Mouse (Mus musculus) gastrocnemius, postnatal 36 days (tissue): Measurements from ENCODE around the gene St7. TPM values are rescaled to one million over a fixed set of nuclear protein-coding genes. Genes with fewer than 3 reads are reported as not detected.

Experiments used
- DNase-seq, 2 experiments: peaks; one replicate each; pipeline ENCODE4 v3.0.0; 2022
- intact Hi-C: fragments of 180-260 bp; cut with DNase I; formaldehyde crosslinking; loops from one replicate; pipeline ENCODE4 v1.15.1; 2025
- total RNA-seq, 2 experiments: library from RNA; stranded (reverse); gene quantifications; 2 replicates each; pipeline ENCODE4 v1.2.3; 2021

St7 gene
- total RNA-seq, 2 experiments from 2014 or later = 9.6 to 10.6 TPM

DNA sequence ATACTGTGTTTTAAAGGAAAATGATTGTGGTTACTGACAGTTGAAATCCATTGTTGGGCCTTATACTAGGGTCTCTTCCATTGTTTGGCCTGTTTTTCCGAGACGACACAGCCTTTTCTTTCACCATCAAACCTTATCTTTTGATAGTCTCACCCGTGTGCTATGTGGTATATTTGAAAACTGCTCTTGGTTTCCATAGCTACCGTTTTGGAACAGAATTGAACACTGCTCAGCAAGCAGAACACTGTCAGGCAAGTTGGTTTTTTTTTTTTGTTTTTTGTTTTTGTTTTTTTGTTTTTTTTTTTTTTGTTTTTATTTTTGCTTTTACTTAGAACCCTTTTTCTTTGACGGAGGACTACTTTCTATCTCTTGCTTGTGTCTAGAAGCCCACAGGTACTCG lies 58.2 kb downstream of the St7 start:
- intact Hi-C loops = no loop called here
- no peak for DNase-seq

DNA sequence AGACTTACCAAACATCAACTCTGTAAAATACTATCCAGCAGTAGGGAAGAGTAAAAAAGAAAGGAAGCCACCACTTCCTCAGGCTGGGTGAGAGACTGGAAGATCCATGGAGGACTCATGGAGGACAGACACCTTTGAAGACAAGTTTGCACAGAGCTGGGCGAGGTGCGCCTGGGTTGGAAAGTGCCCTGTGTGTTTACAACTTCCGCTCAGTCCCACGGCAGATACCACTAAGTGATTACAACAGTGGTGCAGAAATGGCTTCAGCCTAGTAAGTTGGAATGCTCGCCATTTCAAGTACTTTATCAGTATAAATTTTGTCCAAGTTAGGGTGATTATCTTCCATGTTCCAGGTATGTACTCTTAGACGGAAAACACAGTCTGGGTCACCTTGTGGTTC lies 63.2 kb downstream of the St7 start:
- no peak for DNase-seq
- intact Hi-C loops = loop anchor here (5.0 kb wide), 1 partner anchor 66 kb away; no protein-coding TSS in a partner anchor

DNA sequence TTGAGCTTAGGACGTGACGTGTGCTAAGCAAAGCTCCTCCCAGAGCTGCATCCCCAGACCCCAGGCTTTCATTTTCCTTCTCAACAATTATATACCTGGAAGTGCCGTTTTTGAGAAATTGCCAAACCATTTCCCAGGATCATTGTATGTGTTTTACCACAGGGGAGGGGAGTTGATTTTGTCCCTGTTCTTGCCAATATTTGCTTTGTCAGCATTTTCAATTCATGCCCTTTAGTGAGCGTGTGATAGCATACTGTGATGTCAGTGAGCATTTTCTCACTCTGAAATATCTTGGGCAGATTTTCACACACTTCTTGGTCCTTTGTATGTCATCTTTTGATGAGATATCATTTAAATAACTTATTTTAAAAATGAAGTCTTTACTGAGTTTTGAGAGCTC lies 65.8 kb downstream of the St7 start:
- no peak for DNase-seq
- intact Hi-C loops = loop anchor here (5.0 kb wide), 1 partner anchor 64 kb away; no protein-coding TSS in a partner anchor

DNA sequence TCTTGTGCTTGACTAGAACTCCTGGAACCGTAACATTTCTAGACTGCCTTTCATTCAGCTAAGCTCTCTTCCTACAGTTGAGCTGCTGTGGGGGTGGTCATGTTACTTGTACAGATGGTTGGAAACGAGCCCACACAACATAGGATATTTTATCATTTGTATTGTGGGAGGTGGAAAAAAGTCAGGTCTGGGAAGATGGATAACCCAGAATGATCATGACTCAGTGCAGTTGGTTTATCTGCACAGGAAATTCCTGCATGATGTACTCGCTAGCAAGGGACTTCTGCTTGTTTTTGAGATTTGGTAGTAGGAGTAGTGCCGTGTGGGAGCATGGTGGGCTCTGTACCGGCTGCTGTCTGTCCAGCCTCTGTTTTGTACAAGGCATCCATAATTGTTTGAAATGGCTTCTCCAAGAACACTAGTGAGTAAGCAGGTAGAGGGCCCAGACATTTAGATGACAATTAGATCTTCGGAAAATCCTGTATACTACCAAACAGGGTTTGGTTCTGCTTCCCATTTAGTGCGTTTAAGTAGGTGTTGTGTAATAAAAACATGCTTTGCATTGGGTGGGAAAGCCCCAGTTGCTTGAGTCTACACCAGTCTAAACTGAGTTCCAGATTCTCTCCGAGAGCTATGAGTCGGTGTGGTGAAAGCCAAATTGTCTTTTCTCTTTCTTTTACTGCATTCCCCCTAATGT lies 71.4 kb downstream of the St7 start:
- intact Hi-C loops = no loop called here
- no peak for DNase-seq

DNA sequence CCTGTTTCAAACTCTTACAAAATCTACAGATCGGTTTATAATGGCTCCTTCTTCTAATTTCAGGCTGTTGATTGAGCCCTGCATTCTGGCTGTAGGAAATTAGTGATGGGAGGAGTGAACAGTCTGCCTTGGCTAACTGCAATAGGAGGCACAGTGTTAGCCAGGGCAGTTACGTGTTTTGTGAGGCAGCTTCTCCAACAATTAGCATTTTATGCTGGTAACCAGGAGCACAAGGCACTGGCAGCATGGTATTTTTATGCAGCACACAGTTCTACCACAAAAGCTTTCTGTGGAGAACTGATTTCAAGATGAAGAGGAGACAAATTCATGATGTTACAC lies 71.9 kb downstream of the St7 start:
- intact Hi-C loops = no loop called here
- no peak for DNase-seq

DNA sequence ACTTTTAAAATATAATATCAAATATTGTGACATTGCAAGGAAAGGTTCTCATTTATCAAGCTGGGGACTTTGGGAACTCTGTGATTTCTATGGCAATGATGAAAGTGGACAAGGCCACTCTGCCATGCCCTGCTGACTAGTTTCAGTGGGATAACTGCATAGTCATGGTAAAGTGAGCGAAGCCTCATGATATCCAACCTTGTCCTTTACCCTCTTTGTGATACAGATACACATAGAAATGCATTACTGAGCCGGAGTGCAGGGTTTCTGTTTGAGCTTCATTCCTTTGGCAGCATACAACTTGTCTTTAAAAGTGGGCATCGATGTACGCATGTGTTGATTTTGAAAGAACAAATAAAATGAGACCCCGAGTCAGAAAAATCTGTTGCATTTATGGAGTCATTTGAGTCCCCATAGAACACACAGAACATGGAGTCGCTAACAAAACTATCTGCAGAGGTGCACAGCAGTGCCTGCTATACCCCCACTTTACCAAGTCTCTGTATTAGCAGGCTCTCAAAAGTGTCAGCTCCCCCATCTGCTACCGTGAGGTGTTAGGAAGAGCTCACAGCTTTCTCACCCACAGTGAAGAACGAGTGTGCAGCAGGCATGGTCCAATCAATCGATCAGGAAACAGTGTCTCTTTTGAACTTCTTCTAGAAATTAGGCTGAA lies 77.4 kb downstream of the St7 start:
- intact Hi-C loops = no loop called here

DNA sequence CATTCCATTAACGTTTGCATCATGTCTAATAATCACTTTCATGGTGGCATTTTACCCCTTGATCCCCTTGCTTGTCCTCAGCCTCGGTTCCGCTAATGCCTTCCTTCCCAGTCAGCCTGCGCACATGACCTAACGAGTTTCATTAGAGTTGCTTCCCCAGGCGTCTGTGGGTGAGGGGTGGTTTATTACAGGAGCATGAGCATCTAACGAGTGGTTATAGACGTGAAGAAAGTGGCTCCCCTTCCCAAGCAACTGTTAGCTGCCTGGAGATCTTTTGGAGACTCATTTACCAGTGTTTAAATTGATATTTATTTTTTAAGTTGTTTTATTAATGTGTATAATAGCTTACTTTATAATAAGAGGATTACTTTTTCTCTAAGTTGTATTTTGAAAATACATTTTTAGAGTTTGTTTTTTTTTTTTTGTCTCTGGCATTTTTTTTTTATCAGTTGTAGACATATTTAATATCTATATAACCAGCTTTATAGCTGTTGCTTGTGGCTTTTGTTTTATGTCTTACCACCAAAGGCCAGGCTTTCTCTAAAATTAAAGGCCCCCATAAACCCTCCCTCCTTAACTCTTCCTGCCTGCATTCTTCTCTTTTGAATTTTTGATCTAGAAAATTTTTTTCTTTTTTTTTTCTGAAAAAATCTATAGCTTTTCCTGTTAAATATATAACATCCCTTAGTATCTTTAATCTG lies 78.1 kb downstream of the St7 start:
- intact Hi-C loops = no loop called here
- DNase-seq = no peak

More for the DNA sequence above, 77.4 kb downstream of the St7 start:
- DNase-seq = no peak

DNA sequence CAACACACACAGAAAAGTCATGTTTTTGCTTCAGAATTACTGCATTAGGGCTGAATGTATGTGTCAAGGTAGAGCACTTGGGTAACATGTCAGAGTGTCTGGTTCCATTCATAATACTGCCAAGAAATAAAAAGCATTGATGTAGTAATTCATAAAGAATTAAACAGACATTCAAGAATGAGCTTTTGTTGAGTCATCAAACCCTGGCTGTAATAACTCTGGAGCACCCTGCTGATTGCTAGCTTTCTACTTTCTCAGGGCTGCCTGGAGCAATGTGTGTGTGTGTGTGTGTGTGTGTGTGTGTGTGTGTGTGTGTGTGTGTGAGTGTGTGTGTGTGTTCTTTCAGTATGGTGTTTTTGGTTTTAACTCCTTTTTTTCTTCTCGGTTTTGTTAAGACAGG lies 78.7 kb downstream of the St7 start:
- intact Hi-C loops = no loop called here

DNA sequence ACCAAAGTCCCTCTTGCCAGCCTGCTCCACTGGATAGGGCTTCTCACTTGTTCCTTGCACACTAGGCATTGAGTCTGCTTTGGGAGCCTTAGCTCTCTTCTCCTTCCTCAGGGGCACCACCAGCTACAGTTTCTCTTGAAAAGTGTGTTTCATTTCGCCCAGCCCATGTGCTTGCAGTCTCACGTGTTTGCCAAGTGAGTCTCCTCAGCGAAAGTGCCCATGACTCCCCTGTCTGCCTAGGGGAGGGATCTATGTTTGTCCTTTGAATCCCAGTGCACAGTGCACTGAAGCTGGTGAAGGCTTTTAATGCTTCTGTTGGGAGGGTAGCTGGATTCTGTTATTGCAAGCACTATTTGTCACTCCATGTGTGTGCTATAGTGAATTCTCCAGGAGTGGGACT lies 79.8 kb downstream of the St7 start:
- intact Hi-C loops = no loop called here
- no peak for DNase-seq

More for the DNA sequence above, 78.7 kb downstream of the St7 start:
- DNase-seq = no peak

DNA sequence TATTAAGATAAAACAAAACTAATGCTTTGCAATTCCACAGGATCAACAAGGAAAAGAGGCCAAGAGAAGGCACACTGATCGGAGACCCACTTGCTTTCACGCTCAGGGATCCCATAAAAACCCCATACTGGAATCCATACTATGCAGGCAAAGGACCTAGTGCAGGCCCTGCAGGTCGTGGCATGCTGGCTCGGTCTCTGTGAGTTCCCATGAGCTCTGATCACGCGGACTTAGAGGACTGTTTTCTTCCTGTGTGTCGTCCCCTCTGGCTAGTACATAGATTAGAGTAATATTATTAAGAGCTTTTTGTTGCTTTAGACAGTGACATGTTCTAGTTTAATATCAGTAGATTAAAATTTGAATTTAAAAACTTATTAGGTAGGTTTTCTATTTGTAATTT lies 83.3 kb downstream of the St7 start:
- DNase-seq = no peak
- intact Hi-C loops = no loop called here

DNA sequence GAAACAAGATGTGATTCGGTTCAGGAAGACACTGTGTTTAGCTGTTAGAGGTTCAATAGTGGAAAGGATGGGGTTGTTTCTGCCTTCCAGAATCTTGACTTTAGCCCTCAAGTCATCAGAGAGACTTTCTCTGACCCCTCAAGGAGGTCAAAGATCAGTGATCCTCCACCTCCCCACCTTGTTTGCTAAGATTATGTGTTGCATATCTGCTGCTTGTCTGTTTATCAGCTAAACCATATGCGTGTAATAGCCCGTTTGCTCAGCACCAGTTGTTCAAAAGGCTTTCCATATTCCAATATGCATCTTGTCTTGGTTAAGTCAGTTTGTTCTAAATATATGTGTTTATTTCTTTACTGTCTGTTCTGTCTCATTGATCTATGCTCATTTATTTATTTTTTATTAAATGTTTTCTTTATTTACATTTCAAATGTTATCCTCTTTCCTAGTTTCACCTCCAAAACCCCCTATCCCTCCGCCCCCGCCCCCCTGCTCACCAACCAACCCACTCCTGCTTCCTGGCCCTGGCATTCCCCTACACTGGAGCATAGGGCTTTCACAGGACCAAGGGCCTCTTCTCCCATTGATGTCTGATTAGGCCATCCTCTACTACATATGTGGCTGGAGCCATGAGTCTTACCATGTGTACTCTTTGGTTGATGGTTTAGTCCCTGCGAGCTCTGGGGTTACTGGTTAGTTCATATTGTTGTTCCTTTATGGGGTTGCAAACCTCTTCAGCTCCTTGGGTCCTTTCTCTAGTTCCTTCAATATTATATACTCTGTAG lies 84.5 kb downstream of the St7 start:
- intact Hi-C loops = no loop called here
- no peak for DNase-seq

DNA sequence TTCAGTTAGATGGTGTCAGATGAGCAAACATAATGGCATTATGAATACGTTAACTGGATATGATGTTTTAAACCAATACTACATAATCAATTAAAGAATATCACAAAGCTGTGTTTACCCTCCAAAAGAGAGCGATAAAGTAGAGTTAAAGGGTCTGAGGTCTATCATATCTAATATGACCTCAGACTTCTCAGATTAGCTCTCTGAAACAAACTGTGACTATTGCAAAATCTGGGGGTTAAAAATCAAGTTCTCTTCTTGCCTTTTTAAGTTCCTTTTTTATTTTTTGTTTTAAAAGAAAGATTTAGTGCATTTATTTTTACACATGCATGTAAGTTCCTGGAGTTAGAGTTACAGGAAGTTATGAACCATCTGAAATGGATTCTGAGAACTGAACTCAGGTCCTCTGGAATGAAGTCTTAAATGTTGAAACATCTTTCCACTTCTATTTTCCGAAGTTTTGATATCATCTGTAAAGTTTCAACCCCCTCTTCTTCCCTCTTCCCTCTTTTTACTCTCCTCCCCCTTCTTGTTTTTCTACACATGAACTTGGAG lies 86.0 kb downstream of the St7 start:
- DNase-seq = no peak
- intact Hi-C loops = no loop called here

DNA sequence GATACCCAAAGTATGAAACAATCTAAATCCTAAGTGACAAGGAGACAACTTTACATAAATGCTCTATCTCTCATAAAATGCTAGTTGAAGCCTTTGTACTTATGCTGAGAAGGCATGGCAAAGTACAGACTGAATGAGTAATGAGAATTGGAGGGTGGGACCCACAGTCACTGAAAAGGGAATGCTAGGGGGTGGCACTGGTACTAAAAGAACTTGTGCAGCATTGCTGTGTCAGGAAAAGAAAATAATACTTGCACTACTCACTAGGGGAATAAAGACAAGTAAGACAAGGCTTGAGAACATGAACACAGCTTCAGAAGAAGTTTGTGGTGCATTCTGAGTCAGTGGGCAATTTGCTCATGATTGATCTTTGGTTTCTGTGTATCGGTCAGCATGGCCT lies 90.8 kb downstream of the St7 start:
- DNase-seq = no peak
- intact Hi-C loops = no loop called here

DNA sequence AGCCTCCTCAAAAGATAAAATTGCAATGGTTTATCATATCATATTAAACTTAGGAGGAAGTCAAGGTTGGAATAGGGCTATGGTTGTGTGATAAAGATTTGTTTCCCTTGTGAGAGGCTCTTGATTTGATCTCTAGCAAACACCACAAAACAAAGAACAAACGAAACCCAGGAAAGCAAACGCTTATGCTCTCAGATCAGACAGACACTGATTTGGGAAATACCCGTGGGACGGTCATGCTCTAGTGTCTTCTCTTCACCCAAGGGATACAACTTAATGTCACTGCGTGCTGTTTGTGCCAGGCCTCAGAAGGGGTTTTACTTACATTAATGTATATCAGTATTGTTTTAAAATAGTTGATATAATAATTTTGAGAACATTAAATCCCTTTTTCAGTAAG lies 91.8 kb downstream of the St7 start:
- intact Hi-C loops = no loop called here
- no peak for DNase-seq

DNA sequence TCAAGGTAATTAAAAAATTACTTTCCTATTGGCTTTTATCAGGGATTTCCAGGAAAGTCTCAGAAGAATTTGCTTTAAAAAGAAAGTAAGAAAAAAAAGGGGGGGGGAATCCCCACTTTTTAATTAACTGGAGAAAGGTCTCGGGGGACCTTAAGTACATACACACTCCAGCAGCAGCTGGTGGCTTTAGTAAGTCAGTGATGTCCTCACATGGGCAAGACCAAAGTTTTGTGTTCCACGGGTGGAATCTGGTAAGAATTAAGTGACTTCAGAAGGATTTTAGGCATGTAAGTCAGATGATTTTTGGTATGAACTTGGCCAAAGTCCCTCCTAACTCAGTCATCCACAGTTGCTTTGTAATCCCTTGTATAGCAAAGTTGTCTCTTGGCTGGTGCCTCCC lies 92.5 kb downstream of the St7 start:
- no peak for DNase-seq
- intact Hi-C loops = no loop called here

DNA sequence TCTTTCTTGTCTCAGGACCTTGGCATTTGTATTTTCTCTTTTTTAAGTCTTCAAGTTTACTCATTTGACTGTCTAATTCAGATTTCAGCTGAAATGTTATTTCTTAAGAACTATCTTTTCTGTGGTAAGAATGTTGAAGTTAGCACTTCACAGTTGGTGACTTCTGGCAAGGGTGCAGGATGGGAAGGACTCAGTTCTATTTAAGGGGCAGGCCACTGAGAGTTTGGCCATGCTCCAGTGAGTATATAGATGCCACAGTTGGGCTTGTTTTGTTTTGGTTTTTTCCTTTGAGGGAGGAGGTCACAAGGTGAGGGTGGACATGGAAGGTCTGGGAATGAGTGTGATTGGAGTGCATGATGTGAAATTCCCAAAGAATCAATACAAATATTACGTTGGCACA lies 95.1 kb downstream of the St7 start:
- no peak for DNase-seq
- intact Hi-C loops = no loop called here

DNA sequence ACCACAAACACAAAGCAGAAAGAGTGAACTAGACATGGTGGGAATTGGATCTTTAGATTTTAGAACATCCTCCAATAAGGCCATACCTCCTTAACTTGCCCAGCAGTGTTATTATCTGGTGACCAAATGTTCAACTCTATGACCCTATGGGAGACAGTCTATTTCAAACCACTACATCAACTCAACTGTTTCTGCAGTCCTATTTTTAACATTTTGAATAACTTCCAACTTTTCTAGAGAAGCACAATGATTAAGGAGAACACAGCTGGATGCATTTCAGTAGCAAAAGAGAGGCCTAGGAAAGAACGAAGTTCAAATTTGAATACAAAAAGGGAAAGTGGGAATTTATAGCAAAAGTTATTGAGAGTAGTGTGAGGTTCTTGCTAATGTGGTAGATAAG lies 97.5 kb downstream of the St7 start:
- intact Hi-C loops = no loop called here
- DNase-seq = no peak

DNA sequence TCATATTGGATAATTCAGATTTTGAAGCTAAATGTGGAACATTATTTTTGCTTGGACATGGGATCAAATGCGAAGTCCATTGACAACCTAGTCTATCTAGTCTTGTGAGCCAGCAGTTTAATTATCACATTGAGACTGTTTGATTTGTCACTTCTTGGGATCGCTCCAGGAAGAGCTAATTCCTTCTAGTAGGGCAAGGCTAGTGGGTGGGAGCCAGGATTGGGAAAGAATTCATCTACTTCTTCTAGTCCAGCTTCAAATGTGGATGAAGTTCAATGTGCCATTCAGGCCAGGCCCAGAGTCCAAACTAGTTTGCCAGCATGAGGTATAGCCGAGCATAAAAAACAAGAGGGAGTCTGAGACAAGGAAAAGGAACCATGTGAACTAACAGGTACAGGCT lies 100.7 kb downstream of the St7 start:
- DNase-seq = no peak
- intact Hi-C loops = no loop called here

DNA sequence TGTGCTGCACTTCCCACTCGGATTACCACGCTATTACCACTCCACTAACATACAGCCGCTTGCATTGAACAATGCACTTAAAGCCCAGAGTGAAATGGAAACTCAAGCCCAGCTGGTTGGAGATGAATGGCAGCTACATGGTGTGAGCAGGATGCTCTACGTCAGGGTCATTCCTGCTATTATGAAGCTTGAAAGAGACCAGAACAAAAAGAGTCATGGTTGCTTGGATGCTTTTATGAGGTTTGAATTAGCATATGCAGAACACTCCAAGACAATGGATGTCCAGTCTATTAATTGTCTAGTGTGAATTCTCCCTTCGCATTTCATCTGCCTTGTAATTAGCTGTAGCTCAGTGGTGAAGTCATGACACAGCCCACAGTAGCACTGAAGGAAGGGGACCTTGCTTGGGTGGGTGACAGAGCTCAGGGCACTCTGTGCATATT lies 104.6 kb downstream of the St7 start:
- DNase-seq = no peak
- intact Hi-C loops = no loop called here

DNA sequence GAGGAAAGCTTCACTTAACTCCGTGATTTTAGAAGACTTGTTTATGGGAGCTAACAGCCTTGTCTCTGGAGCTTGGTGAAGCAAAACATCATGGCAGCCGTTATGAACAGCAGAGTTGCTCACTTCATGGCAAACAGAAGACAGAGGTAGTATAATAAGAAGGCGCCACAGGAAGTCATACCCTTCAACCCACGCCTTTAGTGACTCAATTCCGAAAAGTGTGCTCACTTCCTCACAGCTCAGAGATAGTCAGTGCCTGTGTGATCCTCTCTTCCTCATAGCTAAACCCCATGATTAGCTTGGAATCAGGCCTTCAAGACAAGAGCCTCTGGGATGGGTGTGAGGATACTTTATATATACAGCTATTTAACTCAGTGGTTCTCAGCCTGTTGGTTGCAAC lies 108.0 kb downstream of the St7 start:
- no peak for DNase-seq
- intact Hi-C loops = no loop called here

DNA sequence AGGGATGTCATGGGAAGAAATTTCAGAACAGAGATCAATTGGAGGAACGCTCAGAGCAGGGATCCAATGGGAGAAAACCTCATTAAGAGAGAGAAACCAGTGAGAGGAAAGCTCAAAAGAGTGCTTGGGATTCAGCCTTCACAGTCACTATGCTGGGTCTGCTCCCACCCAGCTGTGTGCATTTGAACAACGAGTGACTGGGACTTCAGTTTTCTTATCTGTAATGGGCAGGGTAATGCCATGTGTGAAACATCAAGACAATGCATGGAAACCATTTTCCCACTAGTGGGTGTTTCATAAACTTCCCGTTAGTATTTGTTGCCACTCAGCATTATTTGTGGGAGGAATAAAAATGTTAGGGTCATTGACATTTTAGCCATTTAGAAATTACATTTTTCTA lies 111.7 kb downstream of the St7 start:
- intact Hi-C loops = no loop called here
- DNase-seq = no peak
